In the genomic region with DNA sequence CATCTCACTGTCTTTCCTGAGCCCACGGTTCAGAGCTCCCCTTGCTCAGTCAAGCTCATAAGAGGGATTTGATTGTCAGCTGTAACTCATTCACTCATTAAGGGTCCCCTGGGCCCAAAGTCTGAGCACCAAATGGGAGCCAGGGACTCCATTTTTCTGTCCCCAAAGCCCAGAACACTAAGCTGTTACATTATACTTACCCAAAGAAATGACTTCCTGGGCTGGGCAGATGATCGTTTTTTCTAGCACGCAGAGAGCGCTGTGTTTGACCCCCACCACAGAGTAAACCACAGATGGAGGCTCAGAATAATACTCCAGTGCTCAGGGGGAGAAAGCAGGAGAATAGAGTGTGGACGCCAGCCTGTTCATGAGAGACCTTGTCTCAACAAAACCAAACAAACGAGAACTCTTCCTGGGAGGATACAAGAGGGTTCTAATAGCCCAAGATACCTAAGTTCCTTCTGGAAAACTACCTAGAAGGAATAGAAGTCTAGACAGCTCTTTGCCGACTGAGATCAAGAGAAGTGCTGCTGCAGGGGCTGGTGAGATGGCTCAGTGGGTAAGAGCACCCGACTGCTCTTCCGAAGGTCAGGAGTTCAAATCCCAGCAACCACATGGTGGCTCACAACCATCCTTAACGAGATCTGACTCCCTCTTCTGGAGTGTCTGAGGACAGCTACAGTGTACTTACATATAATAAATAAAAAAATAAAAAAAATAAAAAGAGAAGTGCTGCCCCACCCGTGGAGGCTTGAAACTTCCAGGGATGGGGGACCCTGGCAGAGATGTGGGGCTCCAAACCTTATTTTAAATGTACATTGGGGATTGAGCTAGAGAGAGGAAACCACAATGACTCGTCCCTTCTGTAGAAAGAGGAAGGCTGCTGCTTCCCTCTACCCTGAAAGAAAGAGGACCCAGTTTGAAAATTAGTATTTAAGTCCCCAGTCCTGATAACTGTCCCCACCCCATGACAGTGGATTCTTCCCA, we compare ENCODE assay signal across 8 mouse cellular contexts. TPM values are rescaled to one million over a fixed set of nuclear protein-coding genes. Genes with fewer than 3 reads are reported as not detected.
DNase-seq lines count a peak whose midpoint lies in the region; ATAC-seq lines count a peak whose summit lies in the region.

No protein-coding gene starts in this region.

- peak overlapping the region; percentile 70 for H3K9ac ChIP-seq in heart, embryonic 12.5 days
- H3K9ac ChIP-seq in hindbrain, embryonic 13.5 days, result peak overlapping the region; percentile 70; the same call in 1 of the 2 replicates
- no peak overlapping the region for H3K9ac ChIP-seq in midbrain, embryonic 14.5 days (replicated peaks; ENCODE audit: low read length)

- no peak for DNase-seq in heart, postnatal 4 days
- peak; percentile 89 for DNase-seq in MEL-GATA-1-ER (ENCODE audit: extremely low read depth, low read depth)
- DNase-seq in midbrain, embryonic 14.5 days, result no peak
- no peak for DNase-seq in cerebellum, postnatal 4 days (ENCODE audit: low spot score in 2 of 2)
- no peak for DNase-seq in cerebellum, adult 18-20 months
- DNase-seq in kidney, adult 8-10 months, result no peak

- H3K9me3 ChIP-seq in heart, embryonic 12.5 days (replicated peaks), result no peaks in the 10 kb centered on the region
- H3K9me3 ChIP-seq in hindbrain, embryonic 13.5 days, result no peaks in the 10 kb centered on the region
- no peaks in the 10 kb centered on the region for H3K9me3 ChIP-seq in midbrain, embryonic 14.5 days (ENCODE audit: control insufficient read depth, low read length)

- no peaks in the 10 kb centered on the region for H3K36me3 ChIP-seq in heart, embryonic 12.5 days
- no peaks in the 10 kb centered on the region for H3K36me3 ChIP-seq in hindbrain, embryonic 13.5 days
- H3K36me3 ChIP-seq in midbrain, embryonic 14.5 days (ENCODE audit: control insufficient read depth, insufficient read depth, low read length), result no peaks in the 10 kb centered on the region

- H3K27ac ChIP-seq in heart, embryonic 12.5 days (ENCODE audit: poor library complexity, severe bottlenecking), result no peak overlapping the region
- peak overlapping the region; percentile 14; the same call in 1 of the 2 replicates for H3K27ac ChIP-seq in hindbrain, embryonic 13.5 days
- H3K27ac ChIP-seq in midbrain, embryonic 14.5 days (replicated peaks; ENCODE audit: low read depth, low read length), result no peak overlapping the region

- 62% methylated on average over 12 of the region's 12 CpGs for WGBS in heart, embryonic 12.5 days
- WGBS in hindbrain, embryonic 13.5 days, result 52% methylated on average over 12 of the region's 12 CpGs
- 52% methylated on average over 12 of the region's 12 CpGs for WGBS in midbrain, embryonic 14.5 days

- H3K4me2 ChIP-seq in heart, embryonic 12.5 days, result peak overlapping the region; percentile 72
- H3K4me2 ChIP-seq in hindbrain, embryonic 13.5 days, result peak overlapping the region; percentile 61
- peak overlapping the region; percentile 63 for H3K4me2 ChIP-seq in midbrain, embryonic 14.5 days (ENCODE audit: low read length)

- peak overlapping the region; percentile 62 for H3K4me3 ChIP-seq in heart, embryonic 12.5 days
- peak overlapping the region; percentile 54 for H3K4me3 ChIP-seq in hindbrain, embryonic 13.5 days
- H3K4me3 ChIP-seq in midbrain, embryonic 14.5 days (replicated peaks; ENCODE audit: low read depth, low read length), result peak overlapping the region; percentile 36; the same call in 1 of the 2 replicates

- H3K4me1 ChIP-seq in heart, embryonic 12.5 days (replicated peaks), result peaks cover 22% of the 10 kb centered on the region
- peaks cover 28% of the 10 kb centered on the region for H3K4me1 ChIP-seq in hindbrain, embryonic 13.5 days (replicated peaks)
- no peaks in the 10 kb centered on the region for H3K4me1 ChIP-seq in midbrain, embryonic 14.5 days (ENCODE audit: control insufficient read depth, insufficient read depth, low read length)

- no peak for ATAC-seq in heart, embryonic 12.5 days (ENCODE audit: insufficient number of reproducible peaks, low FRiP score)
- no peak for ATAC-seq in hindbrain, embryonic 13.5 days (ENCODE audit: low FRiP score)
- no peak for ATAC-seq in midbrain, embryonic 14.5 days (ENCODE audit: low FRiP score, low TSS enrichment)

- H3K27me3 ChIP-seq in heart, embryonic 12.5 days (replicated peaks), result 0 out of 2 replicates have a peak, but pooled peaks cover 10% of the 10 kb centered on the region
- H3K27me3 ChIP-seq in hindbrain, embryonic 13.5 days, result peaks cover 24% of the 10 kb centered on the region
- peaks cover 13% of the 10 kb centered on the region; the same call in 1 of the 2 replicates for H3K27me3 ChIP-seq in midbrain, embryonic 14.5 days (ENCODE audit: control insufficient read depth, insufficient read depth, low read length)

RNA-seq across cellular contexts. Expression of gene Prkcd, which starts 1.0 kb away (rescaled TPM):
- polyA plus RNA-seq in heart, embryonic 12.5 days (2016; fragmentation: Nextera tagmentation; extraction: Ambion mirVana), result 38.8 and 40.7 TPM in 2 replicates
- total RNA-seq in heart, postnatal 4 days (2021), result 10 to 100 TPM; 28.6 to 30.9 TPM
- 29.2 and 31.7 TPM in 2 replicates for polyA plus RNA-seq in hindbrain, embryonic 13.5 days (2015; fragmentation: Nextera tagmentation; extraction: Ambion mirVana)
- 10.6 and 12.8 TPM in 2 replicates for polyA plus RNA-seq in midbrain, embryonic 14.5 days (2014; fragmentation: Nextera tagmentation; extraction: Ambion mirVana)

RNA-seq across cellular contexts. Expression of gene Rft1, which starts 27.1 kb away (rescaled TPM):
- polyA plus RNA-seq in heart, embryonic 12.5 days (2016; fragmentation: Nextera tagmentation; extraction: Ambion mirVana), result 12.1 and 12.3 TPM in 2 replicates
- 10 to 100 TPM in 1 of 2 experiments, 1 to 10 TPM in 1; 9.6 to 10.5 TPM for total RNA-seq in heart, postnatal 4 days (2021)
- polyA plus RNA-seq in hindbrain, embryonic 13.5 days (2015; fragmentation: Nextera tagmentation; extraction: Ambion mirVana), result 9.5 and 10.4 TPM in 2 replicates
- polyA plus RNA-seq in midbrain, embryonic 14.5 days (2014; fragmentation: Nextera tagmentation; extraction: Ambion mirVana), result 7.7 and 10.3 TPM in 2 replicates
